Mouse (Mus musculus): ENCODE results near the gene Csmd2. TPM values are rescaled to one million over a fixed set of nuclear protein-coding genes. Genes with fewer than 3 reads are reported as not detected.
A peak's percentile ranks its signal among the peaks of the same experiment; 100 is the strongest.
"Not testable (repeated sequence)": the region's sequence is repeated elsewhere in the genome, so short reads cannot be mapped to it uniquely, and the experiment has no call there.

Csmd2 gene
- total RNA-seq, 2 experiments from 2014 or later, result 39.0 to 40.2 TPM

DNA sequence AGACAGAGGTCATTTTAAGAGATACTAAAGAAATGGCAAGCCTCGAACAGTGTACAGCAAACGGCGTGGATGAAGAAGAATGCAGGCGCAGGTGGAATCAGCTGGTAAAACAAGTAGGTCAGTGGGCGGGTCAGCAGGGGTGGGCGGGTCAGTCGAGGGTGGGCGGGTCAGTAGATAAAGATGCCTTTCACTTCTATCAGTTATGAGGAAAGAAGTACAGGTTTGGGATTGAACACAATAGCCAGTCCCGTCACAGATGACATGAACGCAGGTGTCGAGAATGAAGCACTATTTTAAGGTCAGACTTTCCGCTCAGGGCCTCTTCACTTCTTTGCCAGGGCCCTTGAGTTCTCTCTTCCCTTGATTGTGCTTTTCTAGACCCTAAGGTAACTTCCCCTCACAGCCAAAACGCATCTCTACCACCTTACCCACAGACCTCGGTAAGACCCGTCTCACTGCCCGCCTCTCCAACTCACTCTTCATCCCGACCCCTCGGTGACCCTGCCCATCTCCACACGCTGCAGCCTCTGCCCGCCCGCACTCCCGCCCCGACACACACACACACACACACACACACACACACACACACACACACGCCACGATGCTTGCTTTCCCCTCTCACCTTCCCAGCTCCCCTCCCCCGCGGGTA, 621.7 kb downstream of the Csmd2 start:
- no peak for DNase-seq (ENCODE audit: low spot score in 2 of 2)

DNA sequence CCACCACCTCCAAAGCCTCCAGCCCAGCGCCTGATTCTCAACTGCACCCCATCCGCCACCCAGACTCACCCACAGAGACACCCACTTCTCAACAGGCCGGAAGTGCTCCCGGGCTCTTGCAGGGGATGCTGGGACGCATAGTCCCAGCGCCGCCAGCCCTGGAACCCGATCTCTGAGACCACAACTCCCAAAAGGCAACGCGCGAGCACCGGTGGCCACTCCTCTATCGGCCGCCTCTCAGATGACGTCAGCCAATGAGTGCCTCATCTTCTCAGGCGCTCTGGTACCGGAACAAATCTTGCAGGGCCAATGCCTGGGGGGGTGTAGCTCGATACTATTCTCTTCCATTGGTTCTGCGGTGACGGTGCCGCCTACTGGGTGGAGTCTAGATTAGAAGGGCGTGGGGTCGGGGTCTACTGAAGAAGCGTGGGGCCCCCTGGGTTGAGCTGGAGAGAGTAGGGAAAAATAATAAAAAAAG, 622.3 kb downstream of the Csmd2 start, which contains the start of gene Zscan20:
Zscan20 (minus strand) TSS at position 174 of the 478 bp plus-strand sequence.
- peak; percentile 98 to 99 for DNase-seq (ENCODE audit: low spot score in 2 of 2)

DNA sequence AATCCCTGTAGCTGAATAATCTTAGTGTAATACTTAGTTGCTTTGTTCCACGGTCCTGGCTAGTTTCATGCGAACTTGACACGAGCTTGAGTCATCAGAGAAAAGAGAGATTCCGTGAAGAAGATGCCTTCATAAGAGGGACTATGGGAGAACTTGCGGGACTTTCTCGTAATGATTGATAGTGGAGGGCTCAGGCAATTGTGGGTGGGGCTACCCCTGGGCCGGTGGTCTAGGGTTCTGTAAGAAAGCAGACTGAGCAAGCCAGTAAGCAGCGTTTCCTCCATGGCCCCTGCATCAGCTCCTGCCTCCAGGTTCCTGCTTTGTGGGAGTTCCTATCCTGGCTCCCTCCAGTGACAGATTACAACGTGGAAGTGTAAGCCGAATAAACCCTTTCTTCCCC, 623.0 kb downstream of the Csmd2 start:
- DNase-seq (ENCODE audit: low spot score in 2 of 2), result no peak

DNA sequence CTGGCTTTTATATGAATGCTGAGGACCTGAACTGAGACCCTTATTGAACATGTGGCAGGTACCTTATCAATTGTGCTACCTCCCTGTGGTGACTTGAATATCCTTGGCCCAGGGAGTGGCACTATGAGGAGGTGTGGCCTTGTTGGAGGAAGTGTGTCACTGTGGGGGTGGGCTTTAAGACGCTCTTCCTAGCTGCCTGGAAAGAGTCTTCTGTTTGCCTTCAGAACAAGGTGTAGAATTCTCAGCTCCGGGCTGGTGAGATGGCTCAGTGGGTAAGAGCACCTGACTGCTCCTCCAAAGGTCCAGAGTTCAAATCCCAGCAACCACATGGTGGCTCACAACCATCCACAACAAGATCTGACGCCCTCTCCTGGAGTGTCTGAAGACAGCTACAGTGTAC, 624.1 kb downstream of the Csmd2 start:
- DNase-seq (ENCODE audit: low spot score in 2 of 2), result not testable (repeated sequence)

DNA sequence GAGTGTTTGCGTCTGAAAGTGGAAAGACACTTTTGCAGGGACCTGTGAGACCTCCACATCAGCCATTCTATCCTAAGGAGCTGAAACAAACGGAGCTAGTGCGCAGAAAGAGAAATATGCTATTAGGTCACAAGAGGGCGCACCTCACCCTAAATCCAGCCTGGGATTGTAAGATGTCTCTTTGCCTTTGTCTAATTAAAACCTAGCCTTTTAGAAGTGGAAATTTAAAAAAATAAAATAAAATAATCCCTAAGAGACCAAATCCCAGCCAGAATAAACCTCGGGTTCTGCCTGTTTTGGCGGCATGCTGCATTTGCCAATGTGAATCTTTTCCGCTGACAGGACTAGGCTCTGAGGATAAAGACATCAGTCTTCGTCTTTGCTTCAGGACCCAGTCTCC, 625.7 kb downstream of the Csmd2 start:
- DNase-seq (ENCODE audit: low spot score in 2 of 2), result peak in 1 of 2 experiments; percentile 80

DNA sequence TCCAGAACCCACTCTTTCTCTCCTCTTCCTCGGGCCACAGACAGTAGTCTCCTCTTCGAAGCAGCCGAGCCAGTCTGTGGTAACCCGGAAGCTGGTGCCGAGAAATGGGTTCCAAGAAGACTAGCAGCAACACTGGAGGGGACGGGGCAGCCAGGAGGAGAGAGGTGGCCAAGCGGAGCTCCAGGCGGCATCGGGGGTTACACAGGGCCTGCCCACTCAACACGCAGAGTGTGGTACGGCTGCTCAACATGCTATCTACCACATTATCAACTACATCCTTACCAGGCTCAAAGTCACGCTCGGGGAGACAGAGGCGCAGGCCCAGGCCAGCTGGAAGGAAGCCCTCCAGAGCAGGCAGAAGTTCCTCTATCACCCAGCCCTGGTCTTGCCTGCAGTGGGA, 628.1 kb downstream of the Csmd2 start:
- no peak for DNase-seq (ENCODE audit: low spot score in 2 of 2)

Other genes starting within 250 kb of the Csmd2 start
- gene CK137956, start 16.9 kb upstream of the Csmd2 start, total RNA-seq (2021), result under 1 TPM; 0.79 TPM

All from layer of hippocampus, adult 18-20 months (tissue).